Mouse (Mus musculus) embryonic facial prominence, embryonic 13.5 days (tissue): Measurements from ENCODE around the gene Tns3. TPM values are rescaled to one million over a fixed set of nuclear protein-coding genes. Genes with fewer than 3 reads are reported as not detected.

Experiments
- ATAC-seq: fragments of 200-750 bp; cut with Nextera tagmentation; 2 replicates; pipeline ENCODE4 v1.8.0; 2017; ENCODE audit warnings: low read depth; ENCODE audit not compliant: insufficient number of reproducible peaks, insufficient read depth, low FRiP score, low TSS enrichment
- H3K27ac ChIP-seq: fragments of 300-500 bp; sonication (generic); 2 replicates; pipeline ENCODE4 v1.5.1; 2015; ENCODE audit warnings: moderate library complexity, mild to moderate bottlenecking, inconsistent platforms
- H3K27me3 ChIP-seq: fragments of 300-500 bp; sonication (generic); 2 replicates; pipeline ENCODE4 v1.6.1; 2015; ENCODE audit warnings: mild to moderate bottlenecking, inconsistent platforms
- H3K36me3 ChIP-seq: fragments of 300-500 bp; sonication (generic); 2 replicates; pipeline ENCODE4 v1.6.1; 2015; ENCODE audit warnings: mild to moderate bottlenecking, inconsistent platforms
- H3K4me1 ChIP-seq: fragments of 300-500 bp; sonication (generic); 2 replicates; pipeline ENCODE4 v1.6.1; 2015; ENCODE audit warnings: inconsistent platforms
- H3K4me2 ChIP-seq: fragments of 300-500 bp; sonication (generic); 2 replicates; pipeline ENCODE4 v1.6.1; 2015; ENCODE audit warnings: moderate library complexity, mild to moderate bottlenecking, inconsistent platforms
- H3K4me3 ChIP-seq: fragments of 300-500 bp; sonication (generic); 2 replicates; pipeline ENCODE4 v1.5.1; 2015; ENCODE audit warnings: mild to moderate bottlenecking, inconsistent platforms
- H3K9ac ChIP-seq: fragments of 300-500 bp; sonication (generic); 2 replicates; pipeline ENCODE4 v1.6.1; 2015; ENCODE audit warnings: mild to moderate bottlenecking, inconsistent platforms
- H3K9me3 ChIP-seq: fragments of 300-500 bp; sonication (generic); 2 replicates; pipeline ENCODE4 v1.6.1; 2016; ENCODE audit warnings: inconsistent platforms
- WGBS: fragments of 180-500 bp; shearing (Covaris S2); methylation state at CpG from one replicate; pipeline ENCODE4 v1.1.7; 2015; ENCODE audit warnings: mixed read lengths; 5-methylcytosine and 5-hydroxymethylcytosine counted together
- polyA plus RNA-seq: library from polyadenylated mRNA; unstranded; fragments of >200 nt; fragmentation: Nextera tagmentation; extraction: Ambion mirVana; gene quantifications from 2 replicates; pipeline ENCODE4 v1.2.1, GENCODE M21; 2015

Tns3 gene
- polyA plus RNA-seq, 1 experiment from 2014 or later, result 35.0 TPM

DNA sequence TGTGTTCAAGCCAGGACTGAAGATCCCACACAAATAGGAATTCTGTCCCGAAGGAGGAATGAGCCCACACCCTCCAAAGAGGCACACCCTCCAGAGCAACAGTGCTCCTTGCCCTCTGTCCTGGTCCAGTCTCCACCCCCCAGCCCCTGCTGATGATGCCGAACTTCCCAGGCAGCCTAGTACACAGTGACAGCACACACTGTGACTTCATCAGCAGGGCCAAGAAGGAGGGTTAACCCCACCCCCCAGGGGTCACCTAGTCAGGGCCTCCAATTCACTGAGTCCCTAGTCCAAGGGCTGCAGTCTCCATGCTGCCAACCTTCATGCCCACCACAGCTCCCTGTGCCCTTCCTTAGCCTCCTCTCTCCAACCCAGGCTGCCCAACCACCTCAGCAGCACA lies 200.5 kb downstream of the Tns3 start:
- Histone ChIP-seq H3K27ac (no peak overlapping the region), H3K27me3 (no peaks in the 10 kb centered on the region), H3K9ac (no peak overlapping the region), H3K4me3 (no peak overlapping the region), H3K9me3 (no peaks in the 10 kb centered on the region), H3K4me1 (peaks cover 53% of the 10 kb centered on the region), H3K36me3 (peaks cover 24% of the 10 kb centered on the region), H3K4me2 (no peak overlapping the region)
- WGBS, result 70% methylated on average over 2 of the region's 2 CpGs
- ATAC-seq, result no peak

DNA sequence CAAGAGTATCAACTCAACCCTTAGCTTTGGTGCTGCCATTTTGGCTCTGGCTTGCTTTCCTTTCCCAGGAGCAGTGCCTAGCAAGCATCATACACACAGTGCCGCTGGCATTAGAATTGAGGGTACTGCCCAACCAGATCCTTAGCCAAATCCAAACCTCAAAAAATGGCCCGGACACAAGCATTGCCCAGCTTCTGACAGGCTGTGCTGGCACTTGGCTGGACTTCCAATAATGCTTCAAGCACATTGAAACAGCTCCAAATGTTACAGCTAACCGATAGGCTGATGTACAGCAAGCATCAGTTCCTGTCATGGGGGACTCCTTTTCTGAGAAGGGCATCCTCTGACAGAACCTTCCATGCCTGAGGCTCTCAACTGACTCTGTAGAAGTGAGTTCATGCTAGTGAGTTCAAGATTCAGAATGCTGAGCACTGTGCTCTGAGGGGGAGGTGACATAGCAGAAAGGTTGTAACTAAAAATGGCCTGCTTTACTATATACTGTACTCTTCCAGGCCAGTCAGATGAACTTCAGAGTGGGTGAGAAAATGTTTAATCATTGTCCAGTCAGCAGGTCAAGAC lies 201.4 kb downstream of the Tns3 start:
- H3K36me3 ChIP-seq, result peaks cover 24% of the 10 kb centered on the region
- WGBS, result 93% methylated on average over 3 of the region's 3 CpGs
- H3K4me1 ChIP-seq, result peaks cover 53% of the 10 kb centered on the region
- no peaks in the 10 kb centered on the region for H3K27me3 ChIP-seq
- ATAC-seq, result no peak
- no peak overlapping the region for H3K4me3 ChIP-seq
- no peak overlapping the region for H3K9ac ChIP-seq
- H3K4me2 ChIP-seq, result no peak overlapping the region
- H3K9me3 ChIP-seq, result no peaks in the 10 kb centered on the region
- no peak overlapping the region for H3K27ac ChIP-seq

DNA sequence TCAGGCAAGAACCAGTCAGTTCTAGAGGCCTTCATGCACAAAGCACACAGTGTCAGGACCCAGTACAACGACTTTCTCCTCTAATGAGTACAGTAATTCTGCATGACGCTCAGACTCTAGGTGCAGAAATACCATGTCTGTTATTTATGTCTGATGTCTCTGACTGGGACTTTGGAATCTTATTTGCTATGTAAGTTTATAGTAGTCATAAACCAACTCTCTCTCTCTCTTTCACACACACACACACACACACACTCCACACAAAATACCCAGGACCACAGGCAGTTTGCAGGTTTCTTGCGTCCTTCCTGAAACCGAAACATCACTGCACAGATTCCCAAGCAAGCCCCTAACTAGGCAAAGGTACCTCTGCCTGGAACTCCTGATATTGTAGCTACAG lies 203.5 kb downstream of the Tns3 start:
- no peak for ATAC-seq
- H3K4me2 ChIP-seq, result no peak overlapping the region
- H3K4me3 ChIP-seq, result no peak overlapping the region
- peaks cover 24% of the 10 kb centered on the region for H3K36me3 ChIP-seq
- no peaks in the 10 kb centered on the region for H3K9me3 ChIP-seq
- whole genome bisulfite sequencing, result 90% methylated on average over 4 of the region's 4 CpGs
- no peak overlapping the region for H3K9ac ChIP-seq
- H3K27ac ChIP-seq, result no peak overlapping the region
- peaks cover 52% of the 10 kb centered on the region for H3K4me1 ChIP-seq
- no peaks in the 10 kb centered on the region for H3K27me3 ChIP-seq

- no peak for ATAC-seq
- no peaks in the 10 kb centered on the region for H3K9me3 ChIP-seq
- H3K27me3 ChIP-seq, result no peaks in the 10 kb centered on the region
- H3K4me1 ChIP-seq, result peaks cover 49% of the 10 kb centered on the region
- peak overlapping the region; percentile 75 for H3K27ac ChIP-seq
- H3K4me3 ChIP-seq, result no peak overlapping the region
- 24% methylated on average over 5 of the region's 5 CpGs for WGBS
- H3K36me3 ChIP-seq, result peaks cover 24% of the 10 kb centered on the region
- H3K4me2 ChIP-seq, result no peak overlapping the region
- no peak overlapping the region for H3K9ac ChIP-seq
Observed at GRCm38 (mm10) chr11:8457951-8458350, 206.4 kb downstream of the Tns3 start.

- H3K27me3 ChIP-seq, result no peaks in the 10 kb centered on the region
- ATAC-seq, result no peak
- H3K36me3 ChIP-seq, result peaks cover 23% of the 10 kb centered on the region
- H3K4me1 ChIP-seq, result peaks cover 49% of the 10 kb centered on the region
- H3K4me2 ChIP-seq, result no peak overlapping the region
- peak overlapping the region; percentile 75; the same call in 1 of the 2 replicates for H3K27ac ChIP-seq
- H3K9ac ChIP-seq, result no peak overlapping the region
- no peak overlapping the region for H3K4me3 ChIP-seq
- no peaks in the 10 kb centered on the region for H3K9me3 ChIP-seq
- WGBS, result 56% methylated on average over 9 of the region's 9 CpGs
Observed at GRCm38 (mm10) chr11:8456586-8457285, 207.6 kb downstream of the Tns3 start.

DNA sequence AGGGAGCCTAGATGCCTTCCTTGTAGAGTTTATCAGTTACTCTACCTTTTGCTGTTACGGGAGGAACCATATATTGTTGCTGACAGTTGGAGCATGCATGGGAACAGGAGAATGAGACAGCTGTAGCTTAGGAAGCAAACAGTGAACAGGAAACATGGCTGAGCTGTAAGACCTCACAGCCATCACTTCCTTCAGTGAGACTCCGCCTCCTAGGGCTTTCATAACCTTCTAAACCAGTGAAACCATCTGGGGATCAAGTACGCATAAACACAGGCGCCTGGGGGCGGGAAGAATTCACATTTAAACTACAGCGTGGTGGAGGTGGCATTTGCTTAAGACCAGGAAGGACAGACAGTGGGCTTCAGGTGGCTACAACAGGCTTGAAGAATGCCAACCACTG lies 208.7 kb downstream of the Tns3 start:
- Histone ChIP-seq H3K9ac (no peak overlapping the region), H3K4me3 (no peak overlapping the region), H3K27ac (no peak overlapping the region), H3K4me1 (peaks cover 48% of the 10 kb centered on the region), H3K36me3 (peaks cover 29% of the 10 kb centered on the region), H3K4me2 (no peak overlapping the region), H3K9me3 (no peaks in the 10 kb centered on the region), H3K27me3 (no peaks in the 10 kb centered on the region)
- whole genome bisulfite sequencing, result 74% methylated on average over 6 of the region's 6 CpGs
- no peak for ATAC-seq

DNA sequence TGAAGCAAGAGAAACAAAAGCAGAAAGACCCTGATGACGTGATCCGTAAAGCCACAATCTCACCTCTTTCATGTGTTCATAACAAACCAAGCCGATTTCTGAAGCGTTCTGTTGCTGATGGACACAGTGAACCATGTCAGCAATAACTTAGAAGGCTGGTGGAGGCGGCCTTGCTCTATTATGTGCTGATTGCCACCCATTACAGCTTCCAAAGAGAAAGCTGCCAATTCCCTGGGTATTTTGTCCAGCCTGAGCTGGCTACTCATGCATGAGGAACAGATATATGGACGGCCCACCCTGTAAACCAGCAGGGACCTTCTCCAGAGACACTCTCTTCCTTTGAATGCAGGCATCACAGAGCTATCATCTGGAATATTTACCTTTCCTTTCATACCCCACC lies 211.1 kb downstream of the Tns3 start:
- peaks cover 53% of the 10 kb centered on the region for H3K36me3 ChIP-seq
- H3K9me3 ChIP-seq, result no peaks in the 10 kb centered on the region
- no peaks in the 10 kb centered on the region for H3K27me3 ChIP-seq
- no peak overlapping the region for H3K4me2 ChIP-seq
- no peak overlapping the region for H3K4me3 ChIP-seq
- ATAC-seq, result no peak
- H3K9ac ChIP-seq, result no peak overlapping the region
- whole genome bisulfite sequencing, result 90% methylated on average over 6 of the region's 6 CpGs
- no peak overlapping the region for H3K27ac ChIP-seq
- peaks cover 28% of the 10 kb centered on the region for H3K4me1 ChIP-seq

DNA sequence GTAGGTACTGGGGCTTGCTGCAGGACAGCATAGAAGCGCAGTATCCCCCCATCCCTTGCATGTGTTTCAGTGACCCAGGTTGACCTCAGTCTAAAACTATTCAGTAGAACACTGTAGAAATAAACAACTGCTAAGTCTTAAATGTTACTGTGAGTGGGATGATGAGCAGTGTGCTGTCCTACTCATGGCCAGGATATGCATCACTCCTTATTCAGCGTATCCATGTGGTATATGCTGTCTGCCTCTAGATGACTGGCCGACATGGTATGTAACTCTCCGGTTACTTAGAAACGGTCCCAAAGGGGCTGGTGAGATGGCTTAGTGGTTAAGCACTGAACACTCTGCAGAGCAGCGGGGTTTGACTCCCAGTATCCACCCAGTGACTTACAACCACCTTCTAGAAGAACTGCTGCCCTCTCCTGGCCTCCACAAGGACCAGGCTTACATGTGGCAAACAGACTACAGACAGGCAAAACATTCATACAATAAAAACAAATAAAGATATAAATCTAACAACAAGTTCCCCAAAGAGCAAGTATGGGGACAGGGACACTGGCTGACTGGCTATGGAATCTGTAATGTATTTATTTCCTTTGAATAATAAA lies 212.6 kb downstream of the Tns3 start:
- Histone ChIP-seq H3K4me2 (no peak overlapping the region), H3K27me3 (no peaks in the 10 kb centered on the region), H3K36me3 (peaks cover 67% of the 10 kb centered on the region), H3K4me3 (no peak overlapping the region), H3K9me3 (no peaks in the 10 kb centered on the region), H3K27ac (no peak overlapping the region), H3K4me1 (peaks cover 16% of the 10 kb centered on the region), H3K9ac (no peak overlapping the region)
- ATAC-seq, result no peak
- WGBS, result 92% methylated on average over 6 of the region's 6 CpGs

DNA sequence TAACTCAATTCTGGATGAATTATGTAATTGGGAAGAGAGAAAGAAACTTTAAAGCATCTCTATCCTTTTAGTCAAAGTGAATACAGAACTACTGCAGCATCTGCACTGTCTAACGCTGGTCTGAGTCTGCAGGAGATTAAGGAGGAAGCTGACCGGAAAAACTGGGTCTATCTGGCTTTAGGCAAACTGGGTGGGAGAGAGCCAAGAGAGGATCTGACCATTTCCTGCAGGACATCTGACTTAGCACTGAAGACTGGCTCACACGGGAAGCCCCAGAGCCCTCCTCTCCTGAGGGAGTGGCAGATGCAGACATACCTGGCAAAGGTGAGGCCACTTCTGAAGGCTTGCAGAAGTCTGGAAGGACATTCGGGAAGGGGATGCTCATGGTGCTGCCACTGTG lies 213.8 kb downstream of the Tns3 start:
- H3K4me2 ChIP-seq, result no peak overlapping the region
- WGBS, result 68% methylated on average over 4 of the region's 4 CpGs
- no peak overlapping the region for H3K4me3 ChIP-seq
- no peaks in the 10 kb centered on the region for H3K9me3 ChIP-seq
- peaks cover 74% of the 10 kb centered on the region for H3K36me3 ChIP-seq
- H3K4me1 ChIP-seq, result peaks cover 14% of the 10 kb centered on the region
- ATAC-seq, result no peak
- no peaks in the 10 kb centered on the region for H3K27me3 ChIP-seq
- H3K27ac ChIP-seq, result no peak overlapping the region
- no peak overlapping the region for H3K9ac ChIP-seq

GRCm38 (mm10) chr11:8445915-8446356 lies 218.4 kb downstream of the Tns3 start:
- Histone ChIP-seq H3K4me1 (peaks cover 12% of the 10 kb centered on the region), H3K9me3 (no peaks in the 10 kb centered on the region), H3K27ac (peak overlapping the region; percentile 72), H3K4me2 (no peak overlapping the region), H3K4me3 (no peak overlapping the region), H3K9ac (no peak overlapping the region), H3K27me3 (no peaks in the 10 kb centered on the region), H3K36me3 (peaks cover 88% of the 10 kb centered on the region)
- no peak for ATAC-seq
- WGBS, result 29% methylated on average over 8 of the region's 8 CpGs

GRCm38 (mm10) chr11:8444759-8445422 lies 219.4 kb downstream of the Tns3 start:
- Histone ChIP-seq H3K27ac (no peak overlapping the region), H3K9ac (no peak overlapping the region), H3K4me3 (no peak overlapping the region), H3K36me3 (peaks cover 82% of the 10 kb centered on the region), H3K4me2 (no peak overlapping the region), H3K4me1 (peaks cover 17% of the 10 kb centered on the region), H3K9me3 (no peaks in the 10 kb centered on the region), H3K27me3 (no peaks in the 10 kb centered on the region)
- ATAC-seq, result no peak
- 91% methylated on average over 13 of the region's 13 CpGs for WGBS
